Mouse (Mus musculus) urinary bladder, postnatal 0 days (tissue): ENCODE results near the gene Spats2. TPM values are rescaled to one million over a fixed set of nuclear protein-coding genes. Genes with fewer than 3 reads are reported as not detected.

Experiments used
- microRNA-seq: library from miRNA; unstranded; fragments of <30 nt; microRNA quantifications from one replicate; pipeline ENCODE4, GENCODE M21; 2016
- polyA plus RNA-seq: library from polyadenylated mRNA; unstranded; fragments of >200 nt; fragmentation: Nextera tagmentation; extraction: Ambion mirVana; gene quantifications from 2 replicates; pipeline ENCODE4 v1.2.1, GENCODE M21; 2015

The Spats2 gene
- polyA plus RNA-seq: 12.4 and 13.7 TPM in 2 replicates

GRCm38 (mm10) chr15:99125711-99126080, at the start of gene Spats2:
Spats2 (plus strand) TSS chr15:99125916.

GRCm38 (mm10) chr15:99087253-99088075, 38.3 kb upstream of the Spats2 start, which contains the start of gene C1ql4:
C1ql4 (minus strand) TSS chr15:99087817.

GRCm38 (mm10) chr15:99092870-99093269, 32.8 kb upstream of the Spats2 start, which contains the start of gene Dnajc22:
Dnajc22 (plus strand) TSS chr15:99093170.

GRCm38 (mm10) chr15:99224208-99224911, 98.6 kb downstream of the Spats2 start, which contains the start of gene Kcnh3:
Kcnh3 (plus strand) TSS chr15:99224861.

GRCm38 (mm10) chr15:99251626-99252380, 126.1 kb downstream of the Spats2 start, which contains the start of gene Mcrs1:
Mcrs1 (minus strand) TSS chr15:99251961.

Small RNA genes within 50 kb of the gene (microRNA-seq; reads per million reads assigned to microRNA genes)
- gene Mir6960: not detected

Other genes starting within 250 kb of the Spats2 start
- gene Rhebl1, start 231.4 kb upstream of the Spats2 start, polyA plus RNA-seq: 3.6 TPM in 2 replicates
- 0.48 and 0.96 TPM in 2 replicates for gene Dhh, start 227.4 kb upstream of the Spats2 start, polyA plus RNA-seq
- 8.2 and 10.4 TPM in 2 replicates for gene Lmbr1l, start 207.7 kb upstream of the Spats2 start, polyA plus RNA-seq
- gene Tuba1b, start 191.4 kb upstream of the Spats2 start, polyA plus RNA-seq: 735 and 945 TPM in 2 replicates
- not detected in 2 replicates for gene Gm49450, start 172.4 kb upstream of the Spats2 start, polyA plus RNA-seq
- gene Tuba1a, start 172.2 kb upstream of the Spats2 start, polyA plus RNA-seq: 867 and 1,181 TPM in 2 replicates
- gene Tuba1c, start 96.0 kb upstream of the Spats2 start, polyA plus RNA-seq: 157 and 169 TPM in 2 replicates
- gene Prph, start 70.7 kb upstream of the Spats2 start, polyA plus RNA-seq: 2.2 TPM in 2 replicates
- 4.6 and 6.8 TPM in 2 replicates for gene Troap, start 51.3 kb upstream of the Spats2 start, polyA plus RNA-seq
- not detected in 2 replicates for gene C1ql4, start 38.1 kb upstream of the Spats2 start, polyA plus RNA-seq
- gene Dnajc22, start 32.7 kb upstream of the Spats2 start, polyA plus RNA-seq: 0.11 TPM in 1 of 2 replicates, not detected in the other
- 0.07 and 0.14 TPM in 2 replicates for gene Kcnh3, start 98.9 kb downstream of the Spats2 start, polyA plus RNA-seq
- 57.6 and 61.7 TPM in 2 replicates for gene Mcrs1, start 126.0 kb downstream of the Spats2 start, polyA plus RNA-seq
- gene Prpf40b, start 169.2 kb downstream of the Spats2 start, polyA plus RNA-seq: 19.4 and 20.4 TPM in 2 replicates
- gene Fam186b, start 170.0 kb downstream of the Spats2 start, polyA plus RNA-seq: 0.16 TPM in 1 of 2 replicates, not detected in the other
- 8.5 and 8.6 TPM in 2 replicates for gene Fmnl3, start 244.6 kb downstream of the Spats2 start, polyA plus RNA-seq